Mouse (Mus musculus): Measurements from ENCODE around the gene Myh6.
"Not testable (repeated sequence)": the region's sequence is repeated elsewhere in the genome, so short reads cannot be mapped to it uniquely, and the experiment has no call there.

Gene Myh6

DNA sequence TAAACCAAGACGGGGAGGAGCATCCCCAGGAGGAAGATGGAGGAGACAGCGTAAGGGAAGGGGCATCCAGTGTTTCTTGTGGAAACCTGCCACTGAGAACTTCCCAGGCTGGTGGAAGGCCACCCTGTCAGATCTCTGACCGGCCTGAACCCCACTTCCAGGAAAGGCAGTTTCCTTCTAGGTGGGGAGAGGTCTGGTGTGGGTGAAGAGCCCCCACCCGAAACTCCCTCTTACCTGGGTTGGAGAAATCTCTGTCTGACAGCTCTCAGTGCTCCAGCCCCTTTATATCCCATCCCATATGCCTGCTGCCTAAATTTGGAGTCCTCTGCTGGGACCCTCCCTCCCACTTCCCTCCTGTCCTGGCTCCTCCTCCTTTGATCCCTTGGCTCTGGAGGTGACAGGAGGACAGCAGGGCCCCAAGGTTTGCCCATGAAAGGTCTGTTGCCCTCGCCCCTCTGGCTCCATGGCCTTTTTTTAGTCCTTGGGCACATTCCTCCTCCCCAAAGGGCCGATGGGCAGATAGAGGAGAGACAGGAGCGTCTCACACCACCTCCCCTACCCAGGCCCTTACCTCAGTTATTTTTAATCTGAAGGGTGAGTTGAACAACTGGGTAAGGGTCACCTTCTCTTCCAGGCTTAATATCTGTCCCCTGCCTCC, at the start of gene Myh6:
Gene Myh6, minus strand, starts transcription at position 608 of the 658 bp plus-strand sequence.
- DNase-seq (ENCODE audit: low spot score), result no peak

DNA sequence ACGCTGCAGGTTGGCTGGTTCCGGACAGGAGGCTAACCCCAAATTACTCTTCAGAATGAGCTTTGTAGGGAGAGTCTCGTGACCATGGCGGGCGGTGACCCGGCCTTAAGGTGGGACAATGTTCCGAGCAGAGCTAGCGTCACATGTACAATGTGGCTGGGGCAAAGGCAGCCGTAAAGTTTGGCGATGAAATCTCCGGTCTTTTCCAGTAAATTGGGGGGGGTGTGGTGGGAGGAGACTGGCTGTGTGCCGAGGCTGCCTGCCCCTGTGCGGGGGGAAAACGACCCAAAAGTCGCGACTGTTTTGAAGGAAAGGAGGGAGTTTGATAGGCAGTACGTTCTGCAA, 49.0 kb upstream of the Myh6 start:
- DNase-seq (ENCODE audit: low spot score), result no peak

DNA sequence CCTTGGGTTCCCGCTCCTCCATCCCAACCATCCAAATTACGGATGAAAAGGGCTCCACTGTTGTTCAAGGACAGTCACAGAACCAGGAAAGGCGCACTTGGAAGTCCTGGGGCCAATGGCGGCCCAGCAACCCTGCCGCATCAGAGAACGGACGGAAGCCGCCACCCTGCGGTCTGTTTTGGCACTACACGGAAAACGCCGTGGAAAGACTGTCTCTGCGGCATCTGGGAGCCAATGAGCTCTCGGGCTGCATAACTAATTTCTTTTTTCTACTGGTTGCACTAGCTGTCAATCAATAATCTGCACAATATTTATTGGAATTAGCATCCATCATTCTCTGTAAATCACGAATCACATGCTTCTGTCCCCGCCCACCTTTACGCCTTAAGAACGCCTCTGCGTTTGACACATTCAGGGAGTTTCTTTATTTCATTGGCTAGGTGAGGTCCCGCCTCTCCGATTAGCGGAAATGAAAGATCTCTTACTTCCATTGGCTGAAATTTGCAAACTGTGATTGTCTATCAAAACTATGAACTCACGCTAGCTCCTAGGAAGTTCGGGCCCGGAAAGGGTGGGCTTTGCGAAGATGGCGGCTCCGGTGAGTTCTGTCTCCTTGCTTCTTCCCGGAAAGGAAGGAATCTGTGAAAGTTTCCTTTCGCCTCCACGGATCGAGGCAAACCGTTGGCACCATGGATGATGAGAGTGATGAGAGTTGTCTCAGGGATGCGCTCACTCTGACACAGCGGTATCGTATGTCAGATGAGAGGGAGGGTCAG, 48.5 kb upstream of the Myh6 start, which contains the start of gene Ngdn:
Gene Ngdn, plus strand, starts transcription at position 464 of the 776 bp plus-strand sequence.
- DNase-seq (ENCODE audit: low spot score), result peak; percentile 98

DNA sequence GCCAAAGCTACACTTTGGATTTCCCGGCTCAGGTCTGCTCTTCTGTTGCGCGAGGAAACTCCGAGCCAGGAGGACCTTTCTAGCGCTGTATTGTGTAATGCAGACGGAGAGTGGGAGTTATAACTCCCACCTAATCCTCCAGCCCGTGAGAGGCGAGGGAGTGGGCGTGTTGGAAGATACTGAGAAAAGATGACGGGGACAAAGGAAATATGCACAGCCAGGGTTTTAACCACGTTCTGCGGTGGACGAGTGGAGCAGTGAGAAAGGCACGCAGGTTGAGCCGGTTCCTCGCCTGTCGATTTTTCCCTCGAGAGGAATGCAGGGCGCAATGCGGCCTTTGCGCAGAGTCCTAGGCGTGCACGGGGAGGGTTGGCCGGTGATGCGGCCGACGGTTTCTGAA, 47.9 kb upstream of the Myh6 start:
- DNase-seq (ENCODE audit: low spot score), result no peak

DNA sequence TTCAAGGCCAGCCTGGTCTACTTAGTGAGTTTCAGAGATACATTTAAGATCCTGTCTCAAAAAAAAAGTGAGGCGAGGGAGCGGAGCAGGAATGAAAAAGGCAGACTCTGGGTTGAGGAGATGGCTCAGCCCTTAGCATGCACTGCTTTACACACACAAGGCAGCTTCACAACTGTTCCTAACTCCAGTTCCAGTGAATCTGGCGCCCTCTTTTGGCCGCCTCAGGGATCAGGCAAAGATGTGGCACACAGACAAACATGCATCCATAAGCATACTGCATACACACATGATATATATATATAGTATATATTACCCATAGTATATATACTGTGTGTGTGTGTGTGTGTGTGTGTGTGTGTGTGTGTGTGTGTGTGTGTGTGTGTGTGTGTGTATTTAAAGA, 44.4 kb upstream of the Myh6 start:
- DNase-seq (ENCODE audit: low spot score), result no peak

DNA sequence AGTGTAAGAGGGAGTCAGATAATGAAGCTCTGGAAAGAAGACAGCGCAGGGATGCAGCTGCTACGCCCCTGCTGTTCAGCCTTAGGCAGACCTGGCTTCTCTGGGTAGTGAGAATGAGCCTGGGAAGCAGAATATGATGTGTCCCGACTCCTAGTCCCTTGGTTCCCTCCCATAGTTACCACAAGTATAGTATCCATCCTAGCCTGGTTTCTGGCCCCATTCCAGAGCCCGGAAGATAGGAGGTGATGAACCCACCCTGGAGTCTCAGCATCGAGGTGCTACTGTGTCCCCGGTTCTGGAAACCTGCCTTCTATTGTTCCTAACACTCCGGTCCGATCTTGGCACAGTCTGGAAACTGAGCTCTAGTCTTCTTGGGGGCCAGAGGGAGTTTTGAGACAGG, 41.7 kb upstream of the Myh6 start:
- DNase-seq (ENCODE audit: low spot score), result no peak

DNA sequence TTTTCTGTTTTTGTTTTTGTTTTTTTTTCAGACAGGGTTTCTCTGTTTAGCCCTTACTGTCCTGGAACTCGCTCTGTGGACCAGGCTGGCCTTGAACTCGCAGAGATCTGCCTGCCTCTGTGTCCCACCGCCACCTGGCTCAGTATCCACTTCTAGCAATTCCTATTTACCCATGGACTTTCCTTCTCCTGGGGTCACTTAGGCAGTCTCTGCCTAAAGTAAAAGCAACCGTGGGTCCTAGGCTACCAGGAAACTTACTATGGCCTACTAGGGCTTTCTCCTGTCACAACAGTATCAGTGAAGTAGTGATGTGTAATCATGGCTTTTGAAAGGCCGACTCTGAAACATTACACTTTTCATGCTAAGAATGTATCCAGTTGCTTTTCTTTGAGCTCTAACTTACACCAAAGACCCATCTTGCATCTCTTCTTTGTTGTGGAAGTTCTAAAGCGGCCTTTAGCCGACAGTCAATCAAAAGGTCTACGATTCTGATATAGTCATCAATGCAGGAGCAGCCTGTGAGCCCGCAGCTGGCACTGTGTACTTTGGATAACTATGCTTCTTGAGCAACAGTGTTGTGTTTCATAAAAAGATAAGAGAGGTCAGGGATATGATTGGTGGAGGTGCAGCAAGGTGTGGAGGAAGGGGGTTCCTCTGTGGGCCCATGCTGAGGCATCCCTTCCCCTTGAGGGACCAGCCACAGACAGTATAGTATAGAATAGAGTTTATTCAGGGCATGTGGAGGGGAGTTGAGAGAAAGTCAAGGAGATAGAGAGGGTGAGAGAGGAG, 40.6 kb upstream of the Myh6 start:
- DNase-seq (ENCODE audit: low spot score), result no peak

DNA sequence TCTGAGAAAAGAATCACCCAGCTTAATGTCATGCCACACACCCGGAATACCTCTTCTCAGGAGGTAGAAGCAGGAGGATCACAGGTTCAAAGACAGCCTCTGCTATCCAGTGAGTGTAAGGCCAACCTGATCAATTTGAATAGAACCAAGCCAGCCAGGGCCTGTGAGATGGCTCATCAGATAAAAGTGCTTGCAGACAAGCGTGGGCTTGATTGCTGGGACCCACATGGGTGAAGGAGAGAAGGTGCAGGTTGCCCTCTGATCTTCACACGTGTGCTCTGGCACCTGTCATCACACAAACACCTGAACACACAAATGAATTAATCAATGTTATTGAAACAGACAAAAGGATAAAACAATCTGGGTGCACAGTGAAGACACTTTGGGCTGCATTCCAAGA, 39.8 kb upstream of the Myh6 start:
- DNase-seq (ENCODE audit: low spot score), result no peak

DNA sequence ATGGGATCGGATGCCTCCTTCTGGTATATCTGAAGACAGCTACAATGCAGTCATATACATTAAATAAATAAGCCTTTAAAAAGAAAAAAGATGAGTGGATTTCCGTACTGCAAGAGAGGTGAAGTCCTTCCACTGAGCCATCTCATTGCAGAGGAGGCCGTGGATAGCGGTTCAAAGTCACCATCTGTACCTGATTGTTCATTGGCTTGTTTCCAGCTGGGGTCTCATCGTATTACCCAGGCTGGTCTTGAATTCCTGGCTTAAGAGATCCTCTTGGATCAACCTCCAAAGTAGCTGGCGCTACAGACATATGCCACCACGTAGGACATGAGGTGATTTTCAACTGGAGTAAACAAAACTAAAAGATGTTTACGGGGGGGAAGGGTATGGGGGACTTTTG, 39.2 kb upstream of the Myh6 start:
- DNase-seq (ENCODE audit: low spot score), result no peak

DNA sequence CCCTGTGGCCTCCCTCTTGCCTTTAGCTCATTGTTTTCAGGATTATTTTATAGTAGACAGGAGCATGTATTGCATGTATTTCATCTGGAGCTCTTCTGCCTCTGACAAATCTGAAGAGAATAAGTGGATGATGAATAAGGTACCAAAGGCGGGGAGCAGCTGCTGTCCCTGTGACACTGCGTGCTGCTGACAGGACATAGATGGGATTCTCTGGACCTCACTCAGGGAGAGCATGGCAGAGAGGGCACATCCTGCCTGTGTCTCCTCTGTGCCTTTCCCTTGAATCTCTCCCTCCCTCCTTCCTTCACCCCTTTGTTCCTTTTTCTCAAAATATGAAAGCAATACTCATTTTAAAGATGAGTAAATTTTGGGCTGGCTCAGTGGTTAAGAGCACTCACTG, 38.8 kb upstream of the Myh6 start:
- no peak for DNase-seq (ENCODE audit: low spot score)

DNA sequence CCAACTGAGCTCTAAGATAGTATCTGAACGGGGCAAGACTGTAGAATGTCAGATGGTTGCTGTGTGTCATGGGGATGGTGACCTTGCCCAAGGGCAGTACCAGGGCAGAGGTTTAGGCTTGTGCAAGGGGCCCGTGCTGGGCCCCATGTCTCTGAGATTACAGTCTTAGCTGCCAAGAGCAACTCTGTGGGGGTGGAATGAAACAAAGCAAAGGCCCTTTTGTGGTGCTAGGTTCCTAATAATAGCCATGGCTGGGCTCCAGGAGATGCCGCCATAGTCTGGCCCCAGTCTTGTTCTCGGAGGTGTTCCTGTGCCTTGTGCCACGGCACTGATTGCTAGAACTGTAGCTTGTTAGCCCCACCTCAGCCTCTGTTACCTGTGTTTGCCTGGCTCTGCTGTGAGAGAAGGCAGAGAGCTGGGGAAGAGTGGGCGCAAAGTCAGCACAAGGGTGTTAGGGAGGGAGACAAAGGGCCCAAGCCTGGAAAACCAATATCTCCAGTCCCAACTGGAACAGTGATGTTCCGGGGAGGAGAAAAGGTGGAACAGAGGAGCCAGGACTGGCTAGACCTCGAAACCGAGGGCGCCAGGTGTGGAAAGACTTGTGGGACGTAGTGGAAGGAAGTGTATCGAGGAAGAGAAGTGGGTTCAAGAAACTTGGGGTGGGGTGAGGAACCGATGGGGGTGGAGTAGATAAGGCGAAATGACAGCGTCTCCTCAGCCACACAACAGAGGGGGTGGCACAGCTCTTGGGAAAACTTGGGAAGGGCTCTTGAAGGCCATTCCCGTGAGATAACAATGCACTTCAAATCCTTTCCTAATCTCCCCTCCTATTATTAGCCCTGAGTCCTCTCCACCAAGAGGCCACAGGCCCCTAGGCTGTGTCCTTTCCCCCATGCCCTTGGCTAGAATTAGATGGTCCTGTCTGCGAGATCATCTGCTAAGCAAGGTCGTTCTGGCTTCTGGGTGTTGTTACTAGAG, 37.4 kb upstream of the Myh6 start:
- DNase-seq (ENCODE audit: low spot score), result peak; percentile 44

DNA sequence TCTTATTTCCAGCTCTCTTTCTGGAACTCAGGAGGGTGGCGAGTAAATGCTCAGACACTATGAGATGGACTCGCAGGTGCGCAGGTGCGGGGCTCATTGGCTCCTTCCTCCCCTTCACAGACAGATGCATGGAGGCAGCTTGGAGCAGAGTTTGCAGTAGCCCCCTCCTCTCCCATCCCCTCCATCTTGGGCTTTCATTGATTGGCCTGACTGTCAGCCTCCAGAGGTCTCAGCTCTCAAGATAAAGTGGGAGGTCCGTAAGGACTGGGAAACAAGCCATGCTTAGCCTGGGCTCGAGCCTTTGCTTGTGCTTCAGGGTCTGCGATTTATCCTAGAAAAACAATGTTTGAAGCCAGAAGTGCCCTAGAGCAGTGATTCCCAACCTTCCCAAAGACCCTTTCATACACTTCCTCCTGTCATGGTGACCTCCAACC, 36.0 kb upstream of the Myh6 start:
- DNase-seq (ENCODE audit: low spot score), result no peak

DNA sequence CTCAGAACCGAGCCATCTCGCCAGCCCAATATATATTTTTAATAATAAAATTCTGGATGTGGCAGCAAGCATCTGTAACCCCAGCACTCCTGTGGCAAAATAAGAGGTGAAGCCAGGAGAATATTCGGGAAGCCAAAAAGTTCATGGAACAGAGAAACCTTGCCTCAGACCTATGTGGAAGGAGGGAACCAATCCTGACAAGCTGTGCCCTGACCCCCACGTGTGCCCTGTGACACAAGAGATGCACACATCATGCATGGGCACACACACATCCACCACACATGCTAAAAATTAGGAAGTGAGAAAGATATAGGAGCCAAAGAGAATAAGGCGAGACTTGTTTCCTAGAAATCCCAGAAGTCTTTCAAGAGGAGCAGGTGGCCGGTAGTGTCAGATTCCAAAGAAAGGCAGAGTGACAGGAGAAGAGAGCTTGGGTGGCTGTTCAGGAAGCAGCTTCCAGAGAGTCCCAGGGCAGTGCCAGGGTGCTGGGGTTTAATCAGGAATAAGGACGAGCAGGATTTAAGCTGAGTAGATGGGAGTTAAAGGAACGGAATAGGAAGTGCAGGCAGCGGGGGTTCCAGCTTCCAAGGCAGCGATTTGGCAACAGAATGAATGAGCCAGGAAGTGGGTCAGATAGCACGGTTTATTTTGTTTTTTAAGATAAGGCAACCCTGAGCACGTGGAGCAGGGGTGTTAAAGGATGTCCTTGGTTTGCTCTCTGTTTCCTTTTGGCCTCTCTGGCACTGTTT, 35.4 kb upstream of the Myh6 start:
- peak; percentile 24 for DNase-seq (ENCODE audit: low spot score)

DNA sequence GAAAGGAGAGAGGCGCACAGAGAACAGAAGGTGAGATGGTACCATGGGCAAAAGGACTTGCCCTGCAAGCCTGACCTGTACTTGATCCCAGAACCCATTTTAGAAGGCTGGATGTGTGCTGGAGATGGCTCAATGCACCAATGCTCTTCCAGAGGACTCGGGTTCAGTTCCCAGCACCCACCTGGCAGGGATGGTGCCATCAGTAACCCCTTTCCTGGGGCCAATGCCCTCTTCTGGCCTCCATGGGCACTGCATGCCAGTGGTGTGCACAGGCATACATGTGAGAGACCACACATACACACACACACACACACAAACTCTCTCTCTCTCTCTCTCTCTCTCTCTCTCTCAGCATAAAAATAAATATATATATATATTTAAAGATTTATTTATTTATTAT, 34.7 kb upstream of the Myh6 start:
- no peak for DNase-seq (ENCODE audit: low spot score)

DNA sequence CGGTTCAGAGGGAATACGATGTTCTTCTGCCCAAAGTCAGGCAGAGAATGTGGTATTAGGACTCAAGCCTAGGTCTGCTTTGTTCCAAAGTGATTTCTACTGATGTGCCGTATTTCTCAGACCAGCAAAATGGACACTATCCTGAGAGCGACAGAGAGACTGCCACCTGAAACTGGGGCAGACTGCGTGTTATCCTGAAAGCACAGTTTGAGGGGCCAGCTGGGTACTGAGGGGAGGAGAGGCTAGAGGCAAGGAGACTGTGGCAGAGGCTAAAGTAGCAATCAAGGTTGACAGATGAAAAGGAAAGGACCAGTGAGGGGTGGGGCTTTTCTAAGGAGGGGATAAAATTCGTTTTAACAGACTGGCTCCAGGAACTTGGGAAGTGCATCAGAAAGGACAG, 34.1 kb upstream of the Myh6 start:
- DNase-seq (ENCODE audit: low spot score), result no peak

DNA sequence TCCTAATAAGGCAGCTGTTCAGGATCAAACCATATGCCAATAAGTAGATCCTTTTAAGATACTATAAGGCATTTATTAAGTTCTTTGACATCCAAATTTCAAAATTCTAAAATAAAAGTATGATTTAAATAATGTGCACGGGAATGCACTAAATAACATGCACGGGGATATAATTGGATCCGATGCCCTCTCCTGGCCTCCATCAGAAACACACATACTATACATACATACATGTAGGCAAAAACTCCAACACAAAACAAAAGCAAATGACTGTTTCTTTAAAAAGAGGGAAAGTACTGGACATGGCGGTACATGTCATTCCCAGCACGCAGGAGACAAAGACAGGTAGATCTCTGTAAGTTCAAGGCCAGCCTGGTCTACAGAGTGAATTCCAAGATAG, 33.1 kb upstream of the Myh6 start:
- not testable (repeated sequence) for DNase-seq (ENCODE audit: low spot score)

DNA sequence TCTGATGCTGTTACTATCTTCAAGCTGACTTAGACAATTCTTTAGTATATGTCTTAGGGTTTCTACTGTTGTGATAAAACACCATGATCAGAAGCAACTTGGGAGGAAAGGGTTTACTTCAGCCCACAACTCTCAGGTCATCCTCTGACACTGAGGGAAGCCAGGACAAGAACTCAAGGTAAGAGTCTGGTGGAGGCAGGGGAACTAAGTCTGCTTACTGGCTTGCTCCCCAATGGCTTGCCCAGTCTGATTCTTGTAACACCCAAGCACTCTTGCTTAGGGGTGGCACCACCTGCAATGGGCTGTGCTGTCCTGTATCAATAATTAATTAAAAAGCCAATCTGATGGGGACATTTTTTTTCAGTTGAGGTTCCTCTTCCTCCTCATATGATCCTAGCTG, 32.0 kb upstream of the Myh6 start:
- DNase-seq (ENCODE audit: low spot score), result no peak

DNA sequence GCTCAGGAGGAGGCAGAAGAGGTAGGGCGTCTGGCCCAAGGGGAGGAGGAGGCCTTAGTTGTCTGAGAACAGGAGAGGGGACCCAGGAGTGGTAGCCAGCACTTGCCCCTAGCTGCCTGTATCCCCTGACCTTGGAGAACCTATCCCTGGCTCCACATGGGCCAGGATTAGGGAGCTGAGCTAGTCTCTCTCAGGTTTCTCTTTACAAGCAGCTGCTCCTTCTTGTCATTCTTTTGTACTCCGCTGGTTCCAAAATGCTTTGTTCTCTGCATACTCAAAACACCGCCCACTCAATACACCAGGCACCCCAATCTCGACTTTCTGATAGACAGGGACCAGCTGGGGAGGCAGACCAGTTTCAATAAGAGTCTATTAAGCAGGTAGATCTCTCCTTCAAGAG, 30.6 kb upstream of the Myh6 start:
- DNase-seq (ENCODE audit: low spot score), result no peak

DNA sequence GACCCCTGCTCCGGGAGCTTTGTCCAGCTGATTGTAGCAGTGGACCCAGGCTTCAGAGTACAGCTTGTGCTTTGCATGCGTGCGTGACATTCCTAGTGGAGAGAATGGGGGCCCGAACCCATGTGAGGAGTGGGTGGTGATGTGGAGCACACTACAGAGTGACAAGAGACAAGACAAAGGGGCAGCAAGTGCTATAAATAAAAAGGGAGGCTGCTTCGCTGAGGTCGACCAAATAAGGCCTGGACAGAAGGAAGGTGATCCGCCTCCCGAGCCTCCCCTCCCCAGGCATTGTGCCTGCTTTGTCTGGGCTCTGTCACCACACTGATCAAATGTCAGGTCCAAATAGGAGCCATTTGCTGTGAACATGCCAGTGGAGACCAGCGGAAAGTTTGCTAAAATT, 30.1 kb upstream of the Myh6 start:
- DNase-seq (ENCODE audit: low spot score), result no peak

DNA sequence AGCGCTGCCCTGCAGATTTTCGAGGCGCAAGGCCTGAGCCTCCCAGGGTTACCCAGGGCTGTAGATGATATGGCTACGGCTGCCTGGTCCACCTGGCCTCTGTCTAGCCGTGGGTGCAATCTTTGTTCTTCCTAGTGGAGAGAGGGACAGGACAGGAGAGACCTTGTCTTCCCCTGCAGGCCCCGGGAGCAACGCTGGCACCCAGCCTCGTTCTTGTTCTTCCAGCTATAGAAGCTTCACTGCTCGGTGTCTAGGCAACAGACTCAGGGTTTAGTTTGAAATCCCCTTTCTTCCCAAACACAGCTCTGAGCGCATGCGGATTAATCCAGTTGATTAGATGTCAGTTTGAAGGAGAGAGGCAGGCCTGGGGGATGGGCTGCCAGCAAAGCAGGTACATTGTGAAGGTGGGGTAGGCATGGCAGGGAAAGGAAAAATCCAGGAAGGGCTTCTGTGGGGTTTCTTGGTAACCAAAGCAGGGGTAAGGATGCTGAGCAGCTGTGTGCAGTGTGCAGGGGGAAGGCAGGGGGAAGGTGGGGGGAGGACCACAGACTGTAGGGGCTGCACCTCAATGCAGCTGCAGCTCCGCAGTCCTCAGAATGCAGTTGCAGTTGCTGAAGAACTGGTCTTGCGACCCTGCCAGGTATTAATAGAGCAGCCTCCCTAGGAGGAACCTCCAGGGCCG, 28.9 kb upstream of the Myh6 start:
- DNase-seq (ENCODE audit: low spot score), result no peak

DNA sequence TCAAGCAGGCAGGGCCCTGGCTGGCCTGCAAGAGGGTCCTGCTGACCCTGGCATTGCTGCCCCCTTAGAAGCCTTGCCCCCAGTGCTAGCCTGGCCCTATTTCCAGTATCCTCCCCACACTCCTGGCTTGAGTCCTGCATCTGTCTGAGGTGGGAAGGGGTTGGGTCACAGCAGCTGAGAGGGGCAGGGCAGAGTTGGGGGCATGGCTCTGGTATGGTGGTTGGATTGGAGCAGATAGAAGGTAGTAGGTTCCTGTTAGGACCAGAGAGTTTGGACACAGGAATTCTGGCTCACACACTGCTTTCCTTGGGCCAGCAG, 28.1 kb upstream of the Myh6 start:
- DNase-seq (ENCODE audit: low spot score), result no peak

Measured in ovary, postnatal 36 days (tissue).